Mouse (Mus musculus) C3H10T1/2 (cell line): ENCODE data around the gene Nemp1. TPM values are rescaled to one million over a fixed set of nuclear protein-coding genes. Genes with fewer than 3 reads are reported as not detected.

Source experiments
- polyA plus RNA-seq, 2 experiments: library from polyadenylated mRNA; unstranded; fragments of >200 nt; fragmentation: generic; extraction: Trizol; gene quantifications; one replicate each; pipeline ENCODE4 v1.2.1; 2012; ENCODE audit warnings: missing spikeins in 2 of 2

Nemp1 gene
- 1 to 10 TPM; 2.0 to 8.1 TPM for polyA plus RNA-seq

DNA sequence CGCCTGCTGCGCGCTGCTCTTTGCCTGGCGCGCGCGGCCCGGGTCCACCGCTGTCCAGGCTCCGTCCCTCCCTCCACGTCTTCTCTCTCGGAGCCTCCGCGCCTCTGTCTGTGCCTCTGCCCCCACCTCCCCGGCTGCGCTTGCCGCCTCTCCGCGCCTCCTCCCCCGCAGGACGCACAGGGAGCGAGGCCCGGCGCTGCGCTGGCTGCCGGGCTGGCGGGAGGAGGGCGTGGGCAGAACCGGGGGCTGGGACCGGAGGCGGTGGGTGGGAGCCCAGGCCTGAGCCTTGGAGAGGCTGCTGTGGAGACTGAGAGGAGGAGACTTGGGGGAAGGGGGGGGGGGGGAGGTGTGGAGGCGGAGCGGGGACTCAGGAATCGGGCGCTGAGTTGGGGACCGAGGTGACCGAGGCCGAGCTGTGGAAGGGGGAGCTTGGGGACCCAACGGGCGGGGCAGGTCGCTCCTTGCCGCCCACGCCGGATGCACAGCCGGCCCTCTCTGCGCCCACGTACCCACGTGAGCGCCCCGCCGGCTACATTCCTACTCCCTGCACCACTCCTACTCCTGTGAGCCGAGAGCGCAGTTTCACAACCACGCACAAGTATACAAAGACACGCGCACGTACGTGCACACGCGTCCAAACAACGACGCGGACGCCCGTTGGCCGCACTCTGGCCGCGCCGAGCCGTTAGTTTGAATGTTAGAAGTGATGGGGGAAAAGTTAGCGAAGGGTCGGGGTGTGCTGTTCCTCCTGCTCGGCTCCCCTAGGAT lies at the start of gene Nemp1:
TSS of gene Nemp1 (plus strand) at position 401 of the 768 bp plus-strand sequence.

DNA sequence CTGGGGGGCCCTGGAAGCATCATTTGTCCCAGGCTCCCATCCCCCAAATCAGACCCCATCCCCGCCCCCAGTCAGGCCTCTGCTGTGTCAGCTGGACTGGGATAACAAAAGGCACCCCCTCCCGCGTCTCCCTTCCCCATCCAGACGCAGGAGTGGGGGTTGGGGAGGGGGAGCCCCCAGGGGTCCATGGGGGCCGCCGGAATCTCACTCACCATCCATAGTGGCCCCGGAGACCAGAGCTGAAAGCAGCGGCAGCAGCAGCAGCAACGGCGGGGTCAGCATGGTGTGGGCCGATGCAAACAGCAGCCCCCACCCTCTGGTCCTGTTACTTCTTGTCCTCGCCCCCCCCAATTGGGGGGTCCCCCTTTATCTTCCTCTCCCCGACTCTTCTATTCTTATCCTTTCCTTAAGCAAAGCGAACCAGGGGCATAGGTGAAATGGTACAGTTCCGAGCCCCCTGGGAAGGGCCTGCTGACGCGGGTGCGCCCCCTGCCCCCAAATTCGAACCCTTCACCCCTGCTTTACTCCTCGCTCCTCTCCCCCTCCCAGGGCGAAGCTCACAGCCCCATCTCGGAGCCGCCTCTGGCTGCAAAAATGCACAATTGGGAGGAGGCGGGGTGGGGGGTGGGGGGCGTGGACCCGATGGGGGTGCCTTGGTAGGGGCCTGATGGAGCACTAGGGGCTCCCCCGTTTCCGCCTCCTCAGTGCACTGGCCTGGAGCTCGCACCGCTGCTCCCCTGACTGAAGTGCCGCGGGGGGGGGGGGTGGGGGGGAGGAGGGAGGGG lies 46.1 kb upstream of the Nemp1 start, which contains the start of gene Lrp1:
TSS of gene Lrp1 (minus strand) at position 743 of the 785 bp plus-strand sequence.

DNA sequence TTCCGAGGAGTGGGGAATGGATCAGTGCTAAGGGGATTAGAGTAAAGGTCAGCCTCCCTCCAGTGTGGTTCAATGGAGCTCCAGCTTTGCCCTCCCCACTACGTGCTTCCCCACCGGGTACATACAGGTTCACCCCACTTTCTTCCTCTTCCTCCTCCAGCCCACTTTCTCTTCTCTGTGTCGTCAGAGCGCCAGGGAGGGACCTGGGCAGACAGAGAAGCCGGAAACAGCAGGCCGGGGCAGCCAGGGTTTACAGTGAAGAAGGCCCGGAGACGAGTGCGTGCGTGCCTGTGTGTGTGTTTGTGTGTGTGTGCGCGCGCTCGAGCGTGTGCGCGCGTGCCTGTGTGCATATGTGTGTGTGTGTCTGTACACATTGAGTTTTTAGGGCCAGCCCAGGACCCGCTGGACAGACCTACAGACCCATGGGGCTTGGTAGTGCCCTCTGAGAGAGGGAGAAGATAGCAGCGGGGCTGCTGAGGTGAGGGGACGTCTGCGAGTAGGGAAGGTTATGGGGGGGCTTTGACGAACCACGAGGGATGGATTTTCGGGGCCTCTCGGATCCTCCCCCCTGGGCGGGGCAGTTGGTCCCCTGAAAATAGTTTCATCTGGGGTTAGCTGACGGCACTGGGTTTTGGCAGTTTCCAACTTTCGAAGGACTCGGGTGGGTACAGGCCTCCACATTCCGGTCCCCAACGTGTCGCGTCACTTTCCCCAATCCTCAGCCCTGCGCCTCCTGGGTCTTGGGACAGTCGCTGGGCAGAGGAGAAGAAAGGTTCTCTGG lies 23.7 kb upstream of the Nemp1 start, which contains the start of gene Stat6:
TSS of gene Stat6 (plus strand) at position 215 of the 781 bp plus-strand sequence.

DNA sequence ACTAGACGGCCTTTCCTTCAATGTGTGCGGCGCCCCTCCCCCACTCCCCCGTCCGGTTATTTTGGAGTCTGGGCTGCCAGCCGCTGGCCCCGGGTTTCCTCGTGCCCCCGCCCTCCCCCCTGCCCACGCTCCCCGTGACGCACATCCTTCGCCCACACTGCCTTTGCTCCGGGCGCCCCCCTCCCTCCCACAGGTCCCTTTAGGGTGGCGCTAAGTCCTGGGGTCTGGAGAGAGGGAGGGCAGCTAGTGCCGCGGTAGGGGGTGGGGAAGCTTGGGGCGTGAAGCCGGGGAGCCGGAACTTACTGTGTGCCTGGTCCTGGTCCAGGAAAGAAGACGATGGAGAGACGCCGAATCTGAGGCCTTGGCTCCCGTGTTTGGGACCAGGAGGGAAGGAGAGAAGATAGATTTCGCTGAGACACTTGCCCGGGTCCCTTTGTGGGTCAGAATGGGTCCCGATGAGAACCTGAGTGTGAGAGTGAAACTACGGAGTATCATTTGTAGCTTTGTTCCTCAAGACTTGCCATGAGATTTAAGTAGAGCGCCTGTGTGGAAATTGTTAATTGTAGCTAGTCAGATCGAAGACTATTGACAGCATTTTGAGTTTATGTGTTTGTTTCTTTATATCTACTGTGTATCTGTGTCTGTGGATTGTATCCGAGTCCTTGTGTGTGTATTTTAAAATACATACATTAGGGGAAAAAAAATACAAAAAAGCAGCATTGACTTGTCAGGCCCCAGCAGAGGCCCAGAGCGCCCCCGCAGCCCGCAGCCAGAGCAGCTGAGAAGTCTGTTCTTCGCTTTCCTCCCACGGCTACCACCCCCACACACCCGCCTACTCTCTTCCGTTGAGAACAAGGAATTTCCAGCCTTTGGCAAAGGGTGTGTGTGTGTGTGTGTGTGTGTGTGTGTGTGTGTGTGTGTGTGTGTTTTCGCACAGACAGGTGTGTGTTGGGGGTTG lies 1.7 kb downstream of the Nemp1 start, which contains the start of gene Nab2:
TSS of gene Nab2 (minus strand) at position 476 of the 958 bp plus-strand sequence.

DNA sequence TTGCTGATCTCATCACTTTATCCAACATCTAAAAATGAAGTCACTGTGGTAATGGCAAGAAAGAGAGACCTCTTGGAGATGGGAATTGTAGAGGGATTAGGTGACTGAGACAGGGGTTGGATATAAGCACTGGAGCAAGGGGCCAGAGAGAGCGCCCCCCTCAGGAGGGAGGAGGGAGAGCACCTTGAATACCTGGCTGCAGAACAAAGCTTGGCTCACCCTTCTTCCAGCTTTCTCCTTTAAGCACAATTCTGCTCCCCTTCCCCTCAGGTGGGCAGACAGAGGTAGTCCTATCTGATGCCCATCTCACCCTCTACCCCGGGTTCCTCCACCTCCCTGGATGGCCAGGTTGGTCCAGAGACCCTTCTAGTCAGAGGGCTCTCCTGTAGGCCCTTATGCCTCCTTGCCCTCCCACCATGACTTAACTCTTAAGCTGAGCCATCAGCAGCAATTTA lies 38.1 kb downstream of the Nemp1 start, which contains the start of gene Myo1a:
TSS of gene Myo1a (plus strand) at position 405 of the 455 bp plus-strand sequence.

DNA sequence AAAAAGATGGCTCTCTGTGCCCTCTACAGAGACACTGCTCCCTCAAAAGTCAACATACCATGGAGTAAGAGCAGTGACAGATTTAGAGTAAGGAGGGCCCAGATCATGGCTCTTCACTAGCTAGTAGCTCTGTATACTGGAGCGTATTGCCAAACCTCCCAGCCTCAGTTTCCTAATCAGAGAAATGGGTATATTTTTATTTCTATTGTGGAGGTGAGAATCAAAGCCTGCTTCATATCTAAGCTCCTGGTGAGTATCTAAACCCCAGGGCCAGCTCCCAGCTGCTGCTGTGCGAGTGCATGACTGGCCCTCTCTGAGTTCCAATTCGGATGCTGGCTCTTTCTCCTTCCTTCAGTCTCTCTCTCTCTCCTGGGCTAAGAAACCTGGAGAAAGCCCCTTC lies 57.5 kb downstream of the Nemp1 start, which contains the start of gene Tac2:
TSS of gene Tac2 (plus strand) at position 301 of the 400 bp plus-strand sequence.

DNA sequence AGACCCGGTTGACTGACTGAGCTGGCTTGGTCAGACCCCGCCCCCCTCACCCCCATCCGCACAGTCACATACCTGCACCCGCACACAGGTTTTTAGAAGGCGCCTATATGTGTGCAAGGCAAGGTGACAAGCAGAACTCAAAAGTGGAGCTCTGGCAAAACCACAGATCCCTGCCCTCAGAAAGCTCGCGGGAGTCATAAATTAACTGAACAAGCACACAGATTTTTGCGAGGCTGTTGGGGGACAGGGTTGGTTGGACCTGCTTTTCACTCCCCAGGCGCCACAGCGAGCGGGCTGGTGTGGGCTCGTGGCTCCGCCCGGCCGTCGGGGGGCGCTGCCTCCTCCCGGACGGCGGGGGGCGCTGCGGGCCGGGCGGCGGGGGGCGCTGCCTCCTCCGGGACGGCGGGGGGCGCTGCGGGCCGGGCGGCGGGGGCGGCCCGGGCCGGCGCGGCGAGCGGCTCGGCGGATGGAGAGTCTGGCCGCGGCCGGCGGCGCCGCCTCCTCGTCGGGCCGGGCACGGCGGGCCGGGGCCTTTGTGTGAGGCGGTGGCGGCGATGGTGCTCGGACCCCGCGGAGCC lies 72.5 kb downstream of the Nemp1 start, which contains the start of gene Zbtb39:
TSS of gene Zbtb39 (plus strand) at position 456 of the 578 bp plus-strand sequence.

Other genes with a start within 250 kb of the Nemp1 start
- gene Stac3, start 165.2 kb upstream of the Nemp1 start, polyA plus RNA-seq, result 1 to 10 TPM in 1 of 2 experiments, under 1 TPM in 1; 0.35 to 1.3 TPM
- gene Ndufa4l2, start 151.9 kb upstream of the Nemp1 start, polyA plus RNA-seq, result under 1 TPM; 0.23 to 0.73 TPM
- gene Shmt2, start 144.5 kb upstream of the Nemp1 start, polyA plus RNA-seq, result 100 to 1,000 TPM in 1 of 2 experiments, 10 to 100 TPM in 1; 59.7 to 274 TPM
- gene Nxph4, start 132.3 kb upstream of the Nemp1 start, polyA plus RNA-seq, result 1 to 10 TPM; 1.7 to 2.9 TPM
- 100 to 1,000 TPM in 1 of 2 experiments, 10 to 100 TPM in 1; 76.0 to 618 TPM for gene Lrp1, start 45.8 kb upstream of the Nemp1 start, polyA plus RNA-seq
- 10 to 100 TPM; 24.6 to 55.2 TPM for gene Stat6, start 23.9 kb upstream of the Nemp1 start, polyA plus RNA-seq
- gene Nab2, start 1.7 kb downstream of the Nemp1 start, polyA plus RNA-seq, result 10 to 100 TPM; 29.5 to 92.6 TPM
- gene Myo1a, start 38.3 kb downstream of the Nemp1 start, polyA plus RNA-seq, result under 1 TPM; 0.15 to 0.47 TPM
- not detected for gene Tac2, start 57.6 kb downstream of the Nemp1 start, polyA plus RNA-seq
- 1 to 10 TPM in 1 of 2 experiments, under 1 TPM in 1; 0.61 to 3.7 TPM for gene Zbtb39, start 72.6 kb downstream of the Nemp1 start, polyA plus RNA-seq
- under 1 TPM; 0.05 to 0.27 TPM for gene Gpr182, start 84.8 kb downstream of the Nemp1 start, polyA plus RNA-seq
- under 1 TPM; 0.01 to 0.04 TPM for gene Rdh1, start 92.8 kb downstream of the Nemp1 start, polyA plus RNA-seq
- under 1 TPM in 1 of 2 experiments, not detected in 1; 0.04 TPM for gene Rdh16f1, start 92.9 kb downstream of the Nemp1 start, polyA plus RNA-seq
- under 1 TPM; 0.04 to 0.34 TPM for gene Rdh9, start 109.5 kb downstream of the Nemp1 start, polyA plus RNA-seq
- gene Rdh16, start 134.3 kb downstream of the Nemp1 start, polyA plus RNA-seq, result not detected
- not detected for gene Rdh19, start 183.0 kb downstream of the Nemp1 start, polyA plus RNA-seq
- gene Rdh16f2, start 199.6 kb downstream of the Nemp1 start, polyA plus RNA-seq, result under 1 TPM in 1 of 2 experiments, not detected in 1; 0.02 TPM
- not detected for gene Rdh7, start 221.9 kb downstream of the Nemp1 start, polyA plus RNA-seq
- gene Sdr9c7, start 231.6 kb downstream of the Nemp1 start, polyA plus RNA-seq, result not detected